Mouse (Mus musculus) midbrain, embryonic 14.5 days (tissue): ENCODE results near the gene Hamp2. TPM values are rescaled to one million over a fixed set of nuclear protein-coding genes. Genes with fewer than 3 reads are reported as not detected.

Experiments
- ATAC-seq: fragments of 200-750 bp; cut with Nextera tagmentation; 2 replicates; pipeline ENCODE4 v1.8.0; 2017; ENCODE audit warnings: moderate number of reproducible peaks, moderate library complexity; ENCODE audit not compliant: low FRiP score, low TSS enrichment
- DNase-seq: peaks from one replicate; pipeline ENCODE4 v3.0.0-alpha.2; 2015
- H3K27ac ChIP-seq: fragments of 300-500 bp; sonication (generic); replicated peaks from 2 replicates; pipeline ENCODE4 v1.5.1; 2014; ENCODE audit warnings: mild to moderate bottlenecking, low read depth, low read length, moderate library complexity
- H3K27me3 ChIP-seq: fragments of 300-500 bp; sonication (generic); 2 replicates; pipeline ENCODE4 v1.6.1; 2014; ENCODE audit warnings: low read length, control low read depth, mixed read lengths; ENCODE audit not compliant: control insufficient read depth, insufficient read depth
- H3K36me3 ChIP-seq: fragments of 300-500 bp; sonication (generic); 2 replicates; pipeline ENCODE4 v1.6.1; 2014; ENCODE audit warnings: low read length, control low read depth; ENCODE audit not compliant: control insufficient read depth, insufficient read depth
- H3K4me1 ChIP-seq: fragments of 300-500 bp; sonication (generic); 2 replicates; pipeline ENCODE4 v1.6.1; 2014; ENCODE audit warnings: mild to moderate bottlenecking, antibody characterized with exemption, low read length, control low read depth; ENCODE audit not compliant: control insufficient read depth, insufficient read depth
- H3K4me2 ChIP-seq: fragments of 300-500 bp; sonication (generic); 2 replicates; pipeline ENCODE4 v1.6.1; 2014; ENCODE audit warnings: mild to moderate bottlenecking, low read length, moderate library complexity
- H3K4me3 ChIP-seq: fragments of 300-500 bp; sonication (generic); replicated peaks from 2 replicates; pipeline ENCODE4 v1.5.1; 2014; ENCODE audit warnings: low read depth, low read length
- H3K9ac ChIP-seq: fragments of 300-500 bp; sonication (generic); replicated peaks from 2 replicates; pipeline ENCODE4 v1.6.1; 2014; ENCODE audit warnings: mild to moderate bottlenecking, low read length, moderate library complexity
- H3K9me3 ChIP-seq: fragments of 300-500 bp; sonication (generic); 2 replicates; pipeline ENCODE4 v1.6.1; 2016; ENCODE audit warnings: low read length, control low read depth, mixed read lengths; ENCODE audit not compliant: control insufficient read depth
- WGBS: fragments of 180-500 bp; shearing (Covaris S2); extraction: QIAGEN DNeasy Blood & Tissue Kit; methylation state at CpG from one replicate; pipeline ENCODE4 v1.1.7; 2014; 5-methylcytosine and 5-hydroxymethylcytosine counted together
- polyA plus RNA-seq: library from polyadenylated mRNA; unstranded; fragments of >200 nt; fragmentation: Nextera tagmentation; extraction: Ambion mirVana; gene quantifications from 2 replicates; pipeline ENCODE4 v1.2.1, GENCODE M21; 2014

Hamp2 gene
- polyA plus RNA-seq, 1 experiment from 2014 or later, result not detected

GRCm38 (mm10) chr7:30917219-30917618 lies 7.3 kb downstream of the Hamp2 start:
- no peak for ATAC-seq

GRCm38 (mm10) chr7:30916713-30917112 lies 7.8 kb downstream of the Hamp2 start:
- H3K9me3 ChIP-seq, result no peaks in the 10 kb centered on the region
- no peak for DNase-seq
- ATAC-seq, result no peak
- H3K9ac ChIP-seq, result no peak overlapping the region
- no peaks in the 10 kb centered on the region for H3K36me3 ChIP-seq
- H3K4me2 ChIP-seq, result no peak overlapping the region
- no peaks in the 10 kb centered on the region for H3K27me3 ChIP-seq
- H3K4me3 ChIP-seq, result no peak overlapping the region
- H3K4me1 ChIP-seq, result no peaks in the 10 kb centered on the region
- no peak overlapping the region for H3K27ac ChIP-seq
- WGBS, result 18% methylated on average over 6 of the region's 6 CpGs

More at GRCm38 (mm10) chr7:30917219-30917618, 7.3 kb downstream of the Hamp2 start:
- Histone ChIP-seq H3K4me2 (no peak overlapping the region), H3K9ac (no peak overlapping the region), H3K27ac (no peak overlapping the region), H3K4me3 (no peak overlapping the region), H3K27me3 (no peaks in the 10 kb centered on the region), H3K9me3 (no peaks in the 10 kb centered on the region), H3K4me1 (no peaks in the 10 kb centered on the region), H3K36me3 (no peaks in the 10 kb centered on the region)
- WGBS, result 65% methylated on average over 4 of the region's 4 CpGs
- DNase-seq, result no peak

DNA sequence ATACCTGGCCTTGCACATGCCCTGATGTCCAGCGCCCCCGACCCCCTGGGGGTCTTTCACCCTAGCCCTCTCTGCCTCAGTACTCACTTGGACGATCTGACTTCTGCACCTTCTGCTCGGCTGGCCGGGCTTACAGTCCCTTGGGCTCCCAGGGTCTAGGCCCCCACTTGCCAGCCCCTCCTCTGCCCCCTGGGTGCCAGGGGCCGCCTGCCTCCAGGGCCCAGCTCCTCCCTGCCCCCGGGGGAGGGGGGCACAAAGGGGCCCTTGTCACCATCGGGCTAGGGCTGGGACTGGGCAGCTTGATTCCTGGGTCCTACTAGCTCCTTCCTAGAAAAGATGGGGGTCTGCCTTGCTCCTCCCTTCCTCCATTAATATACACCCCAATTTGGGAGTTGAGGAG lies 9.7 kb downstream of the Hamp2 start, which contains the start of gene Mag:
Gene Mag (minus strand): TSS at position 142 of the 400 bp plus-strand sequence.
- no peak for DNase-seq
- Histone ChIP-seq H3K4me3 (no peak within 1 kb of the TSS), H3K9me3 (no peaks in the 10 kb centered on the region), H3K36me3 (no peaks in the 10 kb centered on the region), H3K27me3 (no peaks in the 10 kb centered on the region), H3K27ac (no peak within 1 kb of the TSS), H3K9ac (no peak within 1 kb of the TSS), H3K4me2 (no peak within 1 kb of the TSS), H3K4me1 (no peaks in the 10 kb centered on the region)
- no peak for ATAC-seq
- 70% methylated on average over 8 of the region's 8 CpGs for WGBS

DNA sequence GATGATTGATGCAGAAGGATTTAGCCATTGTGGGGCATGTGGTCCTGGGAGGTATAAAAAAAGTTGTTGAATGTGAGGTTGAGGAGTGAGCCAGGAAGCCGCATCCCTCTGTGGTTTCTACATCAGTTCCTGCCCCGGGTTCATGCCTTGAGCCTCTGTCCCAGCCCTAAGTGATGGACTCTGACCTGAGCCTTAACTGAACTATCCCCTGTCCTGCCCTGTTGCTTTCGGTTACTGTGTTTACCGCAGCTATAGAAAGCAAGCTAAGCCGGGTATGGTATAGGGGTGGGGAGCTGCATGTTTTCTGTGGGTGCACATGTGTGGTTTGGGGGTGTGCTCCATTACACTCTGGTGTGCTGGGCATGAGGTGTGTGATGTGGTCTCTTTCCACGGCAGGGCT lies 14.7 kb downstream of the Hamp2 start:
- no peak for ATAC-seq
- Histone ChIP-seq H3K36me3 (no peaks in the 10 kb centered on the region), H3K9me3 (no peaks in the 10 kb centered on the region), H3K4me2 (no peak overlapping the region), H3K27ac (no peak overlapping the region), H3K27me3 (no peaks in the 10 kb centered on the region), H3K4me1 (peaks cover 5% of the 10 kb centered on the region; the same call in 1 of the 2 replicates), H3K4me3 (no peak overlapping the region), H3K9ac (no peak overlapping the region)
- 81% methylated on average over 6 of the region's 6 CpGs for WGBS
- no peak for DNase-seq

- DNase-seq, result no peak
- no peaks in the 10 kb centered on the region for H3K36me3 ChIP-seq
- H3K9ac ChIP-seq, result no peak overlapping the region
- H3K27ac ChIP-seq, result no peak overlapping the region
- no peaks in the 10 kb centered on the region for H3K27me3 ChIP-seq
- peaks cover 5% of the 10 kb centered on the region; the same call in 1 of the 2 replicates for H3K4me1 ChIP-seq
- no peak for ATAC-seq
- no peaks in the 10 kb centered on the region for H3K9me3 ChIP-seq
- WGBS, result 31% methylated on average over 17 of the region's 17 CpGs
- H3K4me2 ChIP-seq, result peak overlapping the region; percentile 55
- H3K4me3 ChIP-seq, result peak overlapping the region; percentile 20
Observed at GRCm38 (mm10) chr7:30908992-30909431, 15.5 kb downstream of the Hamp2 start.

DNA sequence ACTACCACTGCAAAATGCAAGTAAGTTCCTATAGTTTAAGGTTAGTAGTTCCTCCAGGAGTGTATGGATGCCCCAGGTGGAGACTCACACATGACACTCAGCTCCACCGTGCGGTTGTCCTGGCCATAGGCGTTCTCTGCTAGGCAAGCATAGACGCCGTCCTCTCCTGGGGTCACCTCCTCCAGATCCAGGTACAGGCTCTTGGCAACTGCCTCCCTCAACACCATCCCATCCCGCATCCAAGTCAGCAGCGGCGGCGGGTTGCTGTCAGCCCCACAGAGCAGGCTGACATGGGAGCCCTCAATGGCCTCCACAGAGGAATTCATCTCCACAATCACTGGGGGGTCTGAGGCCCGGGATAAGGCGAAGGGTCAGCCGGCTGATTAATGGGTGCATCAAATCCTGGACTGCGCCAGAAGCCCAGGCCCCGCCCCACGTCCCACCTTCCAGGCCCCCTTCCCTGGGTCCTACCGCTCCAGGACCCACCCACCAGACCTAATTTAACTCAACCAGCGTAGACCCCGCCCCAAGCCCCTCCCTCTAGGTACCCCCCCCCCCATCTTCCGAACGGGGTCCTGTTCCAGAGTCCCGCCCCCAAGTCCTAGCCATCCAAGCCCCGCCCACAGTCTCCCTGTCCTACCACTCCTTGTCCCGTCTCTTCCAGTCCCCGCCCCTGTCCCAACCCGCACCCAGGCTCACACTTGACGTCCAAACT lies 16.0 kb downstream of the Hamp2 start:
- Histone ChIP-seq H3K9ac (0 out of 2 replicates have a peak overlapping the region, but pooled peaks have one; percentile 16), H3K27ac (no peak overlapping the region), H3K27me3 (no peaks in the 10 kb centered on the region), H3K36me3 (no peaks in the 10 kb centered on the region), H3K4me1 (peaks cover 5% of the 10 kb centered on the region; the same call in 1 of the 2 replicates), H3K4me2 (peak overlapping the region; percentile 55), H3K9me3 (no peaks in the 10 kb centered on the region), H3K4me3 (peak overlapping the region; percentile 20)
- 2% methylated on average over 24 of the region's 26 CpGs for WGBS
- ATAC-seq, result peak; percentile 46; the same call in 1 of the 2 replicates
- DNase-seq, result peak; percentile 39

DNA sequence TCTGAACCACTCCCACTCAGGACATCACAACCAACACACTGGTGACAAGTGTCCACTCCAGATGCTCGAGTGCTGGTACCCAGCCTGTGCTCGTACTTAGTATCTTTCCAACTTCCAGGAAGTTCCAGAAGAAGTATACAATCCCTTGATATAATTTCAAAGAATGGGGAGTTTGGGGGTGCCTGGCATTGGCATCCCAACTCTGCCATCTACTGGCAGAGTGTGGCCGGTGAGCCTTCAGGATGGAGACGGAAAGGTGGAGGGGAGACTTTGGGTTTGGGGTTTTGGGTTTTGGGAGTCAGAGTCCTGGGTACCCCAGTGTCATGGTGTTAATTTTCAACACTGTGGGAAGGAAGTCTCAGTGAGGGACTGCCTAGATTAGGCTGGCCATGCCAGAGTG lies 20.4 kb downstream of the Hamp2 start:
- Histone ChIP-seq H3K9ac (no peak overlapping the region), H3K4me3 (no peak overlapping the region), H3K4me2 (no peak overlapping the region), H3K4me1 (peaks cover 5% of the 10 kb centered on the region; the same call in 1 of the 2 replicates), H3K9me3 (no peaks in the 10 kb centered on the region), H3K27ac (no peak overlapping the region), H3K27me3 (no peaks in the 10 kb centered on the region), H3K36me3 (no peaks in the 10 kb centered on the region)
- DNase-seq, result peak; percentile 10
- ATAC-seq, result no peak
- 62% methylated on average over 4 of the region's 4 CpGs for WGBS

GRCm38 (mm10) chr7:30895217-30895616 lies 29.3 kb downstream of the Hamp2 start:
- 97% methylated on average over 3 of the region's 3 CpGs for WGBS
- Histone ChIP-seq H3K4me3 (no peak overlapping the region), H3K4me2 (no peak overlapping the region), H3K4me1 (no peaks in the 10 kb centered on the region), H3K27me3 (no peaks in the 10 kb centered on the region), H3K36me3 (no peaks in the 10 kb centered on the region), H3K9ac (no peak overlapping the region), H3K27ac (no peak overlapping the region), H3K9me3 (no peaks in the 10 kb centered on the region)
- no peak for ATAC-seq
- DNase-seq, result no peak

DNA sequence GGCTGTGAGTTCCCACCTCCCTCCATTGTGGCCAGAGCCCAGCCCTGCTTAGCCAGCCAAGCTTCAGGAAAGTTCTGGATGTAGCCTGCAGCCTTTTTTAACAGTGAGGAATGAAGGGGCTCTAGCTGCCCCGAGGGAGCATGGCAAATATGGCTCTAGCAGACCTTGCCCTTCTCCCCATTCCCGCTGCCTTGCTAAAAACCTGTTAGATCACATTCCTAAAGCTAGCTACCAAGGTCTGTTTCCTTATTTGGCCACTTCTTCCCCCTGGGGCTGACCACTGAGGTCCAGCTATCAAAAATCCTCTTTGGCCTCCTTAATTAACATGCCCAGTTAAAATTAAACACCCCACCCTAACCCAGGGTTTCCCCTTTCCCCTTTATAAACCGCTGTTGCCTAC lies 32.0 kb downstream of the Hamp2 start:
- Histone ChIP-seq H3K9ac (no peak overlapping the region), H3K36me3 (no peaks in the 10 kb centered on the region), H3K4me2 (no peak overlapping the region), H3K9me3 (no peaks in the 10 kb centered on the region), H3K27me3 (no peaks in the 10 kb centered on the region), H3K4me3 (no peak overlapping the region), H3K27ac (no peak overlapping the region), H3K4me1 (no peaks in the 10 kb centered on the region)
- ATAC-seq (no peak), DNase-seq (no peak)
- WGBS, result 77% methylated on average over 3 of the region's 3 CpGs
